Mouse (Mus musculus) cerebellum, adult 9-11 months (tissue): ENCODE results near the gene Tmem116.
A peak's percentile ranks its signal among the peaks of the same experiment; 100 is the strongest.

ENCODE experiments used
- DNase-seq: peaks from one replicate; pipeline ENCODE4 v3.0.0; 2022

The Tmem116 gene

DNA sequence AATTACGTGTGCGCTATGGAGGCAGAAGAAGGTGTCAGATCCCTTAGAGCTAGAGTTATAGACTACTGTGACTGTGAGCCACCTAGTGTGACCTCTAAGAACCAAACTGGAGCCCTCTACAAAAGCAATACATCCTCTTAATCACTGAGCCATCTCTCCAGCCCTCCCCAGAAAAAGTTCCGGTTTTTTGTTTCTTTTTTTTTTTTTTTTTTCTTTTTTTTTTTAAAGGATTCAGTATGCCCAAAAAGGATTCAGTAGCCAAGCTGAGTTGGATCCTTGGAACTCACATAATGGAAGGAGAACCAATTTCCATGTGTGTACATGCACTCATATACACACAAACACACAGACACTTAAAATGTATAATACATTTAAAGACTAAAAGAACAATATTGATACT is 91.7 kb downstream of the Tmem116 start:
- DNase-seq = no peak

DNA sequence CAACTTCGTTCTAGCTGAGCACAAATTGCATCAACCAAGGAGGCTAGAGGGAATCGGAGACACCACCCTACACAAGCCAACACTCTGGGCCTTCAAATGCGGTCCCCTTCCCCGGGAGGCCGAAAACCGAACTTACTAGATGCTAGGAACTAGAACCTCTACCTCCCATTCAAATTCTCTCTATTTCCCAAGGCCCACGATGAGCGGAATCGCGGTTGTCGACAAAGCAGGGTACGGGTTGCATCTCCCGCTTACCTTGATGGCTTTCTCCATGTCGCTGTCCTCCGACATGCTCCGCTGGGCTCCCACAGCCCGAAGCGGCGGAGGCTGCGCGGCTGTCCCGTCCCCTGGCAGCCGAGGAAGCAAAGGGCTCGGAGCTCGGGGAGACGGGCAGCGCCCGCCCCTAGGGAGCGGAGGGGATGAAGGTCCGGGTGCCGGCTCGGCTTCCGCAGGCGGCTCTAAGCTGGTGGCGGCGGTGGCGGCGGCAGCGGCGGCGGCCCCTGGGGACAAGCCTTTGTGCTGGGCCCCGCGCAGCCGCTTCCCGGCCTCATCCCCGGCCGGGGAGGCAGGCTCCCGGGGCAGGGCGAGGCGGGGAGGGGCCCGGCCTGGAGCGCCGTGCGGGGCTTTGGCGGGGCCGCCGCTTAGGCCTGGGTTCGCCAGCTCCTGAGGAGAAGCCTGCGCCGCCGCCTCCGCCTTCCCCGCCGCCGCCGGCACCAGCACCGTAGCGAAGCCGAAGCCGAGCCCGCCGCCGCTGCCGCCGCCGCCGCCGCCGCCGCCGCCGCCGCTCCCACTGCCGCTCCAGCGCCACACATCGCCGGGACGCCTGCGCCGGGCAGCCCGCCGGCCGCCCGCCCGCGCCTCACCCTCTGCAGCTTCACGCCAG is 93.5 kb downstream of the Tmem116 start, which contains the start of the genes Adam1a and Gm42878:
Gene Adam1a, minus strand, starts transcription at position 573 of the 883 bp plus-strand sequence.
Gene Gm42878, minus strand, starts transcription at position 573 of the 883 bp plus-strand sequence.
- no peak for DNase-seq

DNA sequence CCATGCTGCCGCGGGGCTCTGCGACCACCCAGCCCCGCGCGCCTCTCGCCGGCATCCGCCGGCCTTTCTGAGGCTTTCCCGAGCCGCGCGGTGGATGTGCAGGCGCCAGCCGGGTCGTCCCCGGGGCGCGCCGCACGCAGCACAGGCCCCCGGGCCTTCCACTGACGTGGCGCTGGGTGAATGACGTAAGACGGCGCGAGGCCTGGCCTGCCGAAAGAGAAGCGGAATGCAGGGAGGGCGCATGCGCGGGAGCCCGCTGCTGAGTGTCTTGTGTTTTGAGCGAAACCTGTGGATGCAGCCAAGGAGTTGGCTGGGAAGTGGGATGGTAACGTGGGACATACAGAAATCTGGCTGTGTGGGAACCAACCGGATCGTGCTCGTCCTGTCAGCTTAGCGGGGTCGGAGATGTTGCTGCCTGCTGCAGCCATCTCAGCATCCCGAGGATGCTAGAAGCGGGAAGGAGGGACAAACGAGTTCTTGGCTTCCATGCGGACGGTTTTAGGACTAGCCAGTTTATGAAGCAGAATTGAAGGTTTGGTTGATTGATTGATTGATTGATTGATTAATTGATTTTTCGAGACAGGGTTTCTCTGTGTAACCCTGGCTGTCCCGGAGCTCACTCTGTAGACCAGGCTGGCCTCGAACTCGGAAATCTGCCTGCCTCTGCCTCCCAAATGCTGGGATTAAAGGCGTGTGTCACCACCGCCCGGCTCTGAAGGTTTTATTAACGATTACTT is 94.3 kb downstream of the Tmem116 start, which contains the start of gene Mapkapk5:
Gene Mapkapk5, minus strand, starts transcription at position 113 of the 737 bp plus-strand sequence.
- DNase-seq = peak; percentile 97

- peak; percentile 49 for DNase-seq
Observed at GRCm38 (mm10) chr5:121546530-121546895, 94.8 kb downstream of the Tmem116 start.

DNA sequence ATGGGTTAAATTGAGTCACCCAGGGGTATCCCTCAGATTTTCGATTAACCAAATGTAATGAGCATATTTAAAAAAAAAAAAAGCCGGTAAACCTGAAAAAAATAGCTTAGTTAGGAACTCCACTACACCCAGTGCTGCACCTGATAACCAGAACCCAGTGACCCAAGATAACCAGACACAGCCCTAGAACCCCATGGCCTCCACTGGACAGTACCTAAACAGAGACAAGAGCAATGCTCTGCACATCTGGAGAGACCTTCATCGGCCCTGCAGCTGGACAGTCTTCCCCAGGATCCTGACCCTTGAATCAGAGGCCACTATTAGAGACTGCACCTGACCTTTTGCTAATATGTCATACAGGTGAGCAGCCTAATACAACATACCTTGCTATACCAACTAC is 95.4 kb downstream of the Tmem116 start:
- DNase-seq = peak; percentile 13

- no peak for DNase-seq
Observed at GRCm38 (mm10) chr5:121549196-121549595, 97.5 kb downstream of the Tmem116 start.

GRCm38 (mm10) chr5:121562436-121562835 is 110.7 kb downstream of the Tmem116 start:
- no peak for DNase-seq

DNA sequence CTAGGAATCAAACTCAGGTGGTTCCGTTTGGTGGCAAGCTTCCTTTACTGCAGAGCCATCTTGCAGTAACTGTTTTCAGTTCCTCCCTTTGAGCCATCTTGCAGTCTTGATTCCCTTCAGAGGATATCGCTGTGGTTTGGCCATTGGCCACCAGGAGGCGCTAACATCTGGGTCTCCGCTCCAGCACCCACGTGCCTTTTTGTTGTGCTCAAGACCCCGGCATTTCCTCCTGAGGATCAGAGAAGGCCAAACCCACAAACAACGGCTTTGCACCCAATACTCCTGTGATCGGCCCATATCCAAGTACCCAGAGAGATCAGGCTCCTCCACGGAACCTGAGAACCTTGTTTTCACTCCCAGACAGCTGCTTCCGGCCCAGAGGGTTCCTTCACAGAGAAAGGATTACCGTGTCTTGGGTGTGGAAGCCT is 112.8 kb downstream of the Tmem116 start:
- DNase-seq = peak; percentile 59

DNA sequence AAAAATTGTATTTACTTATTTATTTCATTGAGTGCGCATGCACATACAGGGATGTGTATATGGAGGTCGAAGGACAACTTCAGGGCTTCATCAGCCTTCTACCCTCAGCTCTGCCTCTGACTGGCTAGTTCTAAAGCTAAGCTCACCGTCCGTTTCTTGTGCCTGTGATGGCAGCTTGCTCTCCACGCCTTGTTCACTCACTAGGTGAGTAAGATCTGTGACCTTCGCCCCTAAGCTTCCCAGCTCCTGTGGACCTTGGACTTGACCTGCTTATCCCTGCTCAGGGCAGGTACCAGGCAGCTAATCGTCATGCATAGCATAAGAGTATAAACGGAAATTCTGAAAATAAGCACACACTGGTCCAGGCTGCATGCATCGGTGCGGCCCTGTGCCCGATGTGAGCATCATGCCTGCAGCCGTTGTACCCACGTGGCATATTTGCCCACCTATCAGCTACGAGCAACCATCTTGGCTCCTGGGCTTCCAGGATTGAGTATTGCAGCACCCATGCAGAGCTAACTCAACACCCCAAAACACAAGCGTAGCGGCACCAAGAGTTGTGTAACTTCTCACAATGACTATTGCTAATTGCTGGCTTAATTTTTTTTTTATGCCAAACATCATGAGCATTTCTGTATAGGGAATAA is 114.5 kb downstream of the Tmem116 start:
- DNase-seq = no peak

DNA sequence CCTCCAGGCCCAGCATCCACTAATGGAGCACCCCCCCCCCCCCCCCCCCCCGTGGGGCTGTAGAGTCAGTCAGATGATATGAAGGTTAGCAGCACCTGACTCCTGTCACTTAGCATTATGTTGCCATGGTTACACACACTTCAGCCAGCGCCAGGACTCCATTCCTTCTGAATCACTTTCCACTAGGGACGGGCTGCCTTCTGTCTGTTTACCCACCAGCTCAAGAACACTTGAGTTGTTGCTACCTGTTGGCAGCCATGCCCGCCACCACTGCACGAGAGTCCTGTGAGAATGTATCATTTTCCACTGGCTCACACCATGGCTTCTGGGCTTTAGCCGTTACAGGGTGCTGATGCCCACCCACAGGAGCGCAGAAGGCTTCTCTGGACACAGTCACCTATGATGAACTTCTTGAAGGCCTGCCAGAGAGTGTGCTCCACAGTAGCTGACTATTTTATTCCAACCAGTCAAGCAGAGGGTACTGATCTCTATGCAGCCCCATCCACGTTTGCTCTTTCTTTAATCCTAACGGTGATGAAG is 118.3 kb downstream of the Tmem116 start:
- DNase-seq = no peak

DNA sequence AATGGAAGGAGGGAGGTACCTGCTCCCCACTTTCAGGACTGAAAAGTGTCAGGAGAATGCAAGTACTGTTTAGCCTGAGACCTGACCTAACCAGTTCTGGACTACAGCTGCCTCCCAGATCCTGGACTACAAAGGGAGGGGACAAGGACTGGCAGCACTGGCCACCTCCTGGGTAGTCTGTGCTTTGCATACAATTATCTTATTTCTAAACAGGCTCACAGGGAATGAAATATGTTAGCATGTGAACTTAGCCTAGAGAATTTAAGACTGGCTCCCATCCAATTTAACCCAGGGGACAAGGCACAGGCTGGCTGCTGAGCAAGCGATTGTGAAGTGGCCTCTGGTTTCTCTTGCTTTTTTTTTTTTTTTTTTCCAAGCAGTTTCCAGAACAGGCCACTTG is 119.1 kb downstream of the Tmem116 start:
- DNase-seq = no peak
